Mouse (Mus musculus) limb, embryonic 13.5 days (tissue): Measurements from ENCODE around the gene Abhd12. TPM values are rescaled to one million over a fixed set of nuclear protein-coding genes. Genes with fewer than 3 reads are reported as not detected.

Source experiments
- ATAC-seq: fragments of 200-750 bp; cut with Nextera tagmentation; 2 replicates; pipeline ENCODE4 v1.8.0; 2017; ENCODE audit warnings: low read depth, moderate number of reproducible peaks, moderate TSS enrichment; ENCODE audit not compliant: low FRiP score
- H3K27ac ChIP-seq: fragments of 300-500 bp; sonication (generic); 2 replicates; pipeline ENCODE4 v1.5.1; 2015; ENCODE audit warnings: inconsistent platforms, mild to moderate bottlenecking, moderate library complexity
- H3K27me3 ChIP-seq: fragments of 300-500 bp; sonication (generic); 2 replicates; pipeline ENCODE4 v1.6.1; 2015; ENCODE audit warnings: mild to moderate bottlenecking, inconsistent platforms
- H3K36me3 ChIP-seq: fragments of 300-500 bp; sonication (generic); 2 replicates; pipeline ENCODE4 v1.6.1; 2015; ENCODE audit warnings: inconsistent platforms, mild to moderate bottlenecking, moderate library complexity
- H3K4me1 ChIP-seq: fragments of 300-500 bp; sonication (generic); 2 replicates; pipeline ENCODE4 v1.6.1; 2015; ENCODE audit warnings: inconsistent platforms
- H3K4me2 ChIP-seq: fragments of 300-500 bp; sonication (generic); replicated peaks from 2 replicates; pipeline ENCODE4 v1.6.1; 2015; ENCODE audit warnings: inconsistent platforms, mild to moderate bottlenecking, moderate library complexity
- H3K4me3 ChIP-seq: fragments of 300-500 bp; sonication (generic); 2 replicates; pipeline ENCODE4 v1.5.1; 2015; ENCODE audit warnings: moderate library complexity, mild to moderate bottlenecking, inconsistent platforms
- H3K9ac ChIP-seq: fragments of 300-500 bp; sonication (generic); 2 replicates; pipeline ENCODE4 v1.6.1; 2015; ENCODE audit warnings: mild to moderate bottlenecking, inconsistent platforms
- H3K9me3 ChIP-seq: fragments of 300-500 bp; sonication (generic); 2 replicates; pipeline ENCODE4 v1.6.1; 2016; ENCODE audit warnings: inconsistent platforms
- WGBS: fragments of 180-500 bp; shearing (Covaris S2); methylation state at CpG from one replicate; pipeline ENCODE4 v1.1.7; 2015; 5-methylcytosine and 5-hydroxymethylcytosine counted together
- polyA plus RNA-seq: library from polyadenylated mRNA; unstranded; fragments of >200 nt; fragmentation: Nextera tagmentation; extraction: Ambion mirVana; gene quantifications from 2 replicates; pipeline ENCODE4 v1.2.1, GENCODE M21; 2015

Gene Abhd12
- polyA plus RNA-seq, 1 experiment from 2014 or later, result 68.1 TPM

DNA sequence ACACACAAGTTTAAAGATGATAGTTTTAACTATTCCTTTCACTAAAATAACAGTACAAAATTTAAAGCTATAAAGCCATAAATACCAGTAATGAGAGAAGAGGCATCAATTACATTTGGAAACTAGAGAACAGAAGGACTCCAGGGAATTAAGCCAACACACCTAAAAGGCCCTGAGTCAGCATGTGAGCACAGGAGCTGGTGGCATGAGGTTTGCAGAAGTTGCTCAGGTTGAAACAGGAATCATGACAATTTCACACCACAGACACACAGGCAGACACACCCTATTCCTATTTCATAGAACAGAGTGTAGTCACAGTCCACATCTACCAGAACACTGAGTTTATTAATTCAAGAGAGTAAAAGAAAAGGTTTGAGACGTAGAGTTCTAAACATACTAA is 30.0 kb downstream of the Abhd12 start:
- Histone ChIP-seq H3K36me3 (peaks cover 3% of the 10 kb centered on the region; the same call in 1 of the 2 replicates), H3K27ac (no peak overlapping the region), H3K4me2 (no peak overlapping the region), H3K9ac (no peak overlapping the region), H3K4me3 (no peak overlapping the region), H3K27me3 (no peaks in the 10 kb centered on the region), H3K4me1 (no peaks in the 10 kb centered on the region), H3K9me3 (no peaks in the 10 kb centered on the region)
- ATAC-seq, result no peak
- WGBS, result 84% methylated on average over 1 of the region's 1 CpGs

DNA sequence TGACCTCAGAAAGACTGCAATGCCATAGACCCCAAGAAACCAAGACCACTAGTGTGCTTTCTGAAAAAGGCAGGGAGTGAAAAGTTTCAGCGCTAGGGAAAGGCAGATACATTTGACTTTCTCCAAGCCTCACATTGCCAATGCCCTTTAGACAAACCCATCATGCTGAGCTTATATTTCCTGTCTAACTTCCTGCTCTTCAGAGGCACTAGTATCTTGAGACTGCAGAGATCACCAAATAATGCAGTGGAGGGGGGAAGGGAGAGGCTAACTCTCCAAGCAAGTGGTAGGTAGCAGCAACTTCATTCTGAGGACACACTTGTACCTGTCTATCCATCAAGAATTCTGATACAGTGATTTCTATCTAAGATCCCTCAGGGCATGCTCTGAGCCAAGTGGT is 35.1 kb downstream of the Abhd12 start:
- 94% methylated on average over 1 of the region's 1 CpGs for WGBS
- Histone ChIP-seq H3K4me2 (no peak overlapping the region), H3K27ac (no peak overlapping the region)

DNA sequence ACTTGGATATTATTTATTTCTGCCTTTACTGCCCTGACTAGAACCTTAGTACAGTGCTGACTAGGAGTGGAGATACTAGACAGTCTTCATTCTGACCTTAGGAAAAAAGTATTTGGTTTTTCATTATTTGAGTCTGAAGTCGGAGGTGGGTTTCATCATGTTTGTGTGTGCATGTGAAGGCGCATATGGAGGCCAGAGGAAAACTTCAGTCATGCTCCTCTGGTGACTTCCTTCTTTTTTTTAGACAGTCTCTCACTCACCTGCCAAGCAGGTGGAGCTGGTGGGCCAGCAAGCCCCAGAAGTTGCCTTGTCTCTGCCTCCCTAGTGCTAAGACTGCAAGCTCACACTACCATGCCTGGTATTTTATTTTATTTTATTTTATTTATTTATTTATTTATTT is 37.5 kb downstream of the Abhd12 start:
- Histone ChIP-seq H3K27ac (no peak overlapping the region), H3K9ac (no peak overlapping the region), H3K4me3 (no peak overlapping the region), H3K27me3 (no peaks in the 10 kb centered on the region), H3K9me3 (no peaks in the 10 kb centered on the region), H3K4me1 (no peaks in the 10 kb centered on the region), H3K36me3 (peaks cover 5% of the 10 kb centered on the region; the same call in 1 of the 2 replicates), H3K4me2 (no peak overlapping the region)
- ATAC-seq, result no peak
- WGBS, result 93% methylated on average over 2 of the region's 2 CpGs

More for the DNA sequence above, 35.1 kb downstream of the Abhd12 start:
- Histone ChIP-seq H3K27me3 (no peaks in the 10 kb centered on the region), H3K9me3 (no peaks in the 10 kb centered on the region), H3K36me3 (peaks cover 5% of the 10 kb centered on the region; the same call in 1 of the 2 replicates), H3K4me3 (no peak overlapping the region), H3K9ac (no peak overlapping the region), H3K4me1 (no peaks in the 10 kb centered on the region)
- ATAC-seq, result no peak

GRCm38 (mm10) chr2:150861128-150861527 is 43.4 kb downstream of the Abhd12 start:
- H3K4me1 ChIP-seq, result no peaks in the 10 kb centered on the region
- no peak overlapping the region for H3K27ac ChIP-seq
- no peak overlapping the region for H3K9ac ChIP-seq
- no peak for ATAC-seq
- no peak overlapping the region for H3K4me3 ChIP-seq
- H3K9me3 ChIP-seq, result no peaks in the 10 kb centered on the region
- H3K27me3 ChIP-seq, result no peaks in the 10 kb centered on the region
- H3K36me3 ChIP-seq, result peaks cover 5% of the 10 kb centered on the region; the same call in 1 of the 2 replicates
- WGBS, result 86% methylated on average over 2 of the region's 2 CpGs
- H3K4me2 ChIP-seq, result no peak overlapping the region

DNA sequence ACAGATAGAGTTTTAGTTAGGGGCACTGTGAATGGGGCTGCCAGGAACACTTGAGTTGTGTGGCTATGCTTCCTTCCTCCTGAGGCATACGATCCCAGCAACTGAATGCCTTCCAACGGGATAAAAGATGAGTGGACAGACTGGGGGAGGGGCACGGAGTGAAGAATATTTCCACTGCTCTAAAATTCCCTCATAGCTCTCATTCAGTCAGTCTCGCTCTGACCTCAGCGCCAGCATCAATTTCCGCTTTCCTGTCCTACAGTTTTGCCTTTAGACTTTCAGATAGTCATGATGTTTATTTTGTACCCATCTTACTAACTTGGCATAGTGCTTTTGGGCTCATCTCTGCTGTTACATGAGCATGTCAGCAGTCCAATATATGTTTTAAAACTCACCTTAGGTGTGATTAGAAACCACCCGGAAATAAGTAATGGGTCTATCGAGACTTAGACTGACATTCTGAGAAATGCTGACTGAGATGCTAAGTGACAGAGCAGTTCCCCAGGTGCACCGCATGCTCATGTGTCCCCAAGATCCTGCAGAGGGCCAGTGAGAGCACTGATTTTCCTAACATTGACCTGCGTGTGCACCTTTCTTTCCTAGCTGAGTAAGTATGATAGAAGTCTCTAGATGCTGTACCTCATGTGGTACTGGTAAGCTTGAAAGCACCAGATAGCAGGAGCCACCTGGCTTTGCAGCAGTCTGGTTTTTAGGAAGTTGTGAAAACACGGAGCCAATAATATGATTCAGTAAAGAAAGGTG is 44.7 kb downstream of the Abhd12 start:
- no peaks in the 10 kb centered on the region for H3K36me3 ChIP-seq
- H3K27ac ChIP-seq, result no peak overlapping the region
- no peaks in the 10 kb centered on the region for H3K4me1 ChIP-seq
- no peak overlapping the region for H3K4me3 ChIP-seq
- no peak for ATAC-seq
- H3K9me3 ChIP-seq, result no peaks in the 10 kb centered on the region
- WGBS, result 81% methylated on average over 11 of the region's 11 CpGs
- H3K27me3 ChIP-seq, result no peaks in the 10 kb centered on the region
- H3K9ac ChIP-seq, result no peak overlapping the region
- H3K4me2 ChIP-seq, result no peak overlapping the region

- ATAC-seq, result no peak
Observed at GRCm38 (mm10) chr2:150858724-150859487, 45.6 kb downstream of the Abhd12 start.

GRCm38 (mm10) chr2:150855186-150855585 is 49.4 kb downstream of the Abhd12 start:
- no peaks in the 10 kb centered on the region for H3K4me1 ChIP-seq
- no peaks in the 10 kb centered on the region for H3K27me3 ChIP-seq
- H3K4me3 ChIP-seq, result no peak overlapping the region
- H3K36me3 ChIP-seq, result 0 out of 2 replicates have a peak, but pooled peaks cover 4% of the 10 kb centered on the region
- no peak overlapping the region for H3K4me2 ChIP-seq
- no peak for ATAC-seq
- H3K9ac ChIP-seq, result no peak overlapping the region
- H3K9me3 ChIP-seq, result no peaks in the 10 kb centered on the region
- no peak overlapping the region for H3K27ac ChIP-seq

More at GRCm38 (mm10) chr2:150858724-150859487, 45.6 kb downstream of the Abhd12 start:
- no peak overlapping the region for H3K4me2 ChIP-seq
- WGBS, result 80% methylated on average over 9 of the region's 9 CpGs
- no peaks in the 10 kb centered on the region for H3K4me1 ChIP-seq
- no peak overlapping the region for H3K4me3 ChIP-seq
- no peaks in the 10 kb centered on the region for H3K36me3 ChIP-seq
- H3K9me3 ChIP-seq, result no peaks in the 10 kb centered on the region
- no peak overlapping the region for H3K27ac ChIP-seq
- H3K27me3 ChIP-seq, result no peaks in the 10 kb centered on the region
- H3K9ac ChIP-seq, result no peak overlapping the region

DNA sequence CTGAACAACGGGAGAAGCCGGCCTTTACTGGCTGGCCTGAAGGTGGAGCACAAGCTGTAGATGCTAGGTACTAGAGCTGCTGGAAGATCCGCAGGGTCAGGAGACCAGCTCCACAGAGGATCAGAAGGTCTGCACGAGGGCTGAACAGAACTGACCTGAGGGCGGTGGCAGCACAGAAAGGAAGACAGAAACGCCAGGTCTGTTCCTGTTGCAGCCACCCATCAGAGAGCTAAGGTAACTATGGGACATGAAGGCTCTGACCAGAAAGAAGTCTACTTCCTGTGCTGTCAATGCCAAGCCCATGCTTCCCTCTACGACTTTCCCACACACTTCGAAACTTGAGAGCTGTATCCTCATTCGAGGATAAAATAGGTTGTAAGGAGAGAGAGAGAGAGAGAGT is 53.3 kb downstream of the Abhd12 start:
- H3K4me1 ChIP-seq, result no peaks in the 10 kb centered on the region
- 73% methylated on average over 9 of the region's 9 CpGs for WGBS
- no peak overlapping the region for H3K4me2 ChIP-seq
- no peak overlapping the region for H3K27ac ChIP-seq
- peaks cover 8% of the 10 kb centered on the region; the same call in 1 of the 2 replicates for H3K36me3 ChIP-seq
- no peak overlapping the region for H3K9ac ChIP-seq
- H3K27me3 ChIP-seq, result no peaks in the 10 kb centered on the region
- no peaks in the 10 kb centered on the region for H3K9me3 ChIP-seq
- H3K4me3 ChIP-seq, result no peak overlapping the region
- no peak for ATAC-seq

GRCm38 (mm10) chr2:150847436-150847995 is 57.0 kb downstream of the Abhd12 start:
- ATAC-seq, result no peak
- peaks cover 17% of the 10 kb centered on the region; the same call in 1 of the 2 replicates for H3K36me3 ChIP-seq
- H3K4me1 ChIP-seq, result no peaks in the 10 kb centered on the region
- no peak overlapping the region for H3K4me2 ChIP-seq
- no peak overlapping the region for H3K9ac ChIP-seq
- no peaks in the 10 kb centered on the region for H3K9me3 ChIP-seq
- 82% methylated on average over 8 of the region's 8 CpGs for WGBS
- no peak overlapping the region for H3K4me3 ChIP-seq
- no peak overlapping the region for H3K27ac ChIP-seq
- H3K27me3 ChIP-seq, result no peaks in the 10 kb centered on the region

GRCm38 (mm10) chr2:150844798-150845197 is 59.7 kb downstream of the Abhd12 start:
- ATAC-seq, result no peak
- 83% methylated on average over 1 of the region's 1 CpGs for WGBS

GRCm38 (mm10) chr2:150842049-150842461 is 62.5 kb downstream of the Abhd12 start:
- no peak for ATAC-seq
- no peaks in the 10 kb centered on the region for H3K27me3 ChIP-seq
- no peaks in the 10 kb centered on the region for H3K9me3 ChIP-seq
- H3K36me3 ChIP-seq, result peaks cover 38% of the 10 kb centered on the region
- WGBS, result 79% methylated on average over 7 of the region's 7 CpGs
- no peak overlapping the region for H3K4me2 ChIP-seq
- H3K4me3 ChIP-seq, result no peak overlapping the region
- no peak overlapping the region for H3K27ac ChIP-seq
- H3K4me1 ChIP-seq, result no peaks in the 10 kb centered on the region
- H3K9ac ChIP-seq, result no peak overlapping the region

More at GRCm38 (mm10) chr2:150844798-150845197, 59.7 kb downstream of the Abhd12 start:
- no peak overlapping the region for H3K4me2 ChIP-seq
- no peaks in the 10 kb centered on the region for H3K4me1 ChIP-seq
- no peaks in the 10 kb centered on the region for H3K9me3 ChIP-seq
- H3K36me3 ChIP-seq, result peaks cover 21% of the 10 kb centered on the region; the same call in 1 of the 2 replicates
- no peak overlapping the region for H3K4me3 ChIP-seq
- no peak overlapping the region for H3K9ac ChIP-seq
- H3K27ac ChIP-seq, result no peak overlapping the region
- H3K27me3 ChIP-seq, result no peaks in the 10 kb centered on the region

GRCm38 (mm10) chr2:150841109-150841508 is 63.4 kb downstream of the Abhd12 start:
- Histone ChIP-seq H3K36me3 (peaks cover 40% of the 10 kb centered on the region), H3K4me2 (no peak overlapping the region), H3K9ac (no peak overlapping the region), H3K27me3 (no peaks in the 10 kb centered on the region), H3K9me3 (no peaks in the 10 kb centered on the region), H3K27ac (no peak overlapping the region), H3K4me3 (no peak overlapping the region), H3K4me1 (no peaks in the 10 kb centered on the region)
- no peak for ATAC-seq
- WGBS, result 58% methylated on average over 11 of the region's 11 CpGs
